Comparison of ENCODE assay signal across 7 mouse cellular contexts in genomic region chr4:141545071-141545742, GRCm38 (mm10). TPM values are rescaled to one million over a fixed set of nuclear protein-coding genes. Genes with fewer than 3 reads are reported as not detected.
A peak's percentile ranks its signal among the peaks of the same experiment; 100 is the strongest.
DNase-seq lines count a peak whose midpoint lies in the region; ATAC-seq and TF ChIP-seq lines count a peak whose summit lies in the region.

No protein-coding gene starts in this region.

- no peak for TF ChIP-seq CTCF in spleen, adult 2 months (IDR thresholded peaks at IDR 0.05; ENCODE audit: extremely low read depth, insufficient read depth, insufficient read length, insufficient replicate concordance)

- H3K36me3 ChIP-seq in intestine, embryonic 16.5 days (ENCODE audit: control insufficient read depth, insufficient read depth, low read length), result no peaks in the 10 kb centered on the region
- no peaks in the 10 kb centered on the region for H3K36me3 ChIP-seq in limb, embryonic 12.5 days
- no peaks in the 10 kb centered on the region for H3K36me3 ChIP-seq in midbrain, embryonic 11.5 days (ENCODE audit: control insufficient read depth, insufficient read depth, low read length)
- no peaks in the 10 kb centered on the region for H3K36me3 ChIP-seq in spleen, adult 2 months (ENCODE audit: control insufficient read depth, insufficient read depth, low read length)

- WGBS in intestine, embryonic 16.5 days, result under 1% methylated on average over 45 of the region's 45 CpGs
- under 1% methylated on average over 45 of the region's 45 CpGs for WGBS in limb, embryonic 12.5 days
- WGBS in midbrain, embryonic 11.5 days, result under 1% methylated on average over 45 of the region's 45 CpGs
- WGBS in spleen, adult 2 months, result under 1% methylated on average over 45 of the region's 45 CpGs

- ATAC-seq in intestine, embryonic 16.5 days, result peak; percentile 55
- peak; percentile 22 for ATAC-seq in limb, embryonic 12.5 days (ENCODE audit: insufficient number of reproducible peaks, insufficient read depth, low FRiP score, low TSS enrichment, low read depth)
- peak; percentile 63 for ATAC-seq in midbrain, embryonic 11.5 days (ENCODE audit: low FRiP score)

- intact Hi-C loops in gastrocnemius, postnatal 36 days (cut with DNase I), result no loop called here

- peak overlapping the region; percentile 100 for H3K27ac ChIP-seq in intestine, embryonic 16.5 days (ENCODE audit: low read length)
- H3K27ac ChIP-seq in limb, embryonic 12.5 days, result peak overlapping the region; percentile 100
- peak overlapping the region; percentile 97 for H3K27ac ChIP-seq in midbrain, embryonic 11.5 days (ENCODE audit: low read depth, low read length)
- H3K27ac ChIP-seq in spleen, adult 2 months (ENCODE audit: insufficient read depth, low read length), result peak overlapping the region; percentile 96

- peaks cover 8% of the 10 kb centered on the region for H3K4me1 ChIP-seq in intestine, embryonic 16.5 days (ENCODE audit: control insufficient read depth, insufficient read depth, low read length)
- H3K4me1 ChIP-seq in limb, embryonic 12.5 days (replicated peaks), result peaks cover 17% of the 10 kb centered on the region
- H3K4me1 ChIP-seq in midbrain, embryonic 11.5 days (ENCODE audit: control insufficient read depth, insufficient read depth, low read length), result peaks cover 20% of the 10 kb centered on the region
- no peaks in the 10 kb centered on the region for H3K4me1 ChIP-seq in spleen, adult 2 months (ENCODE audit: control insufficient read depth, insufficient read depth, insufficient read length)

- peak; percentile 80 for DNase-seq in adrenal gland, postnatal 25 days
- peak; percentile 61 for DNase-seq in embryo, embryonic 9.5 days (ENCODE audit: extremely low spot score)
- DNase-seq in gastrocnemius, postnatal 36 days, result peak; percentile 64 to 66
- peak; percentile 96 for DNase-seq in midbrain, embryonic 11.5 days (ENCODE audit: low spot score, missing footprints)
- DNase-seq in spleen, adult 2 months (ENCODE audit: low read depth in 1 of 2, low spot score in 2 of 2), result peak in 1 of 2 experiments; percentile 41

- H3K4me2 ChIP-seq in intestine, embryonic 16.5 days (ENCODE audit: low read depth, low read length), result peak overlapping the region; percentile 100
- H3K4me2 ChIP-seq in limb, embryonic 12.5 days, result peak overlapping the region; percentile 98
- peak overlapping the region; percentile 97 for H3K4me2 ChIP-seq in midbrain, embryonic 11.5 days

- no peak for TF ChIP-seq POLR2A in spleen, adult 2 months (IDR thresholded peaks at IDR 0.05; ENCODE audit: low read depth, low read length)

- peak overlapping the region; percentile 73 for H3K4me3 ChIP-seq in intestine, embryonic 16.5 days (ENCODE audit: low read length)
- peak overlapping the region; percentile 71 for H3K4me3 ChIP-seq in limb, embryonic 12.5 days (replicated peaks)
- peak overlapping the region; percentile 69 for H3K4me3 ChIP-seq in midbrain, embryonic 11.5 days (ENCODE audit: low read depth, low read length)
- H3K4me3 ChIP-seq in spleen, adult 2 months (ENCODE audit: extremely low read depth, insufficient read depth, insufficient read length), result peak overlapping the region; percentile 81

- H3K27me3 ChIP-seq in intestine, embryonic 16.5 days (replicated peaks; ENCODE audit: control insufficient read depth, insufficient read depth, low read length), result no peaks in the 10 kb centered on the region
- no peaks in the 10 kb centered on the region for H3K27me3 ChIP-seq in limb, embryonic 12.5 days
- no peaks in the 10 kb centered on the region for H3K27me3 ChIP-seq in midbrain, embryonic 11.5 days (ENCODE audit: control insufficient read depth, insufficient read depth, low read length)
- H3K27me3 ChIP-seq in spleen, adult 2 months (ENCODE audit: control insufficient read depth, insufficient read depth, low read length), result no peaks in the 10 kb centered on the region

- peak overlapping the region; percentile 93 for H3K9ac ChIP-seq in intestine, embryonic 16.5 days (ENCODE audit: low read depth, low read length)
- peak overlapping the region; percentile 85 for H3K9ac ChIP-seq in limb, embryonic 12.5 days (replicated peaks)
- H3K9ac ChIP-seq in midbrain, embryonic 11.5 days (ENCODE audit: low read length), result peak overlapping the region; percentile 93

- H3K9me3 ChIP-seq in intestine, embryonic 16.5 days (ENCODE audit: control insufficient read depth, low read length), result no peaks in the 10 kb centered on the region
- no peaks in the 10 kb centered on the region for H3K9me3 ChIP-seq in limb, embryonic 12.5 days
- no peaks in the 10 kb centered on the region for H3K9me3 ChIP-seq in midbrain, embryonic 11.5 days (ENCODE audit: control insufficient read depth, low read length)

RNA-seq across cellular contexts. Expression of gene Spen, which starts 6.8 kb away (rescaled TPM):
- total RNA-seq in adrenal gland, postnatal 25 days (2021), result 70.0 and 79.4 TPM in 2 replicates
- 10 to 100 TPM; 17.1 to 21.8 TPM for total RNA-seq in gastrocnemius, postnatal 36 days (2021)
- polyA plus RNA-seq in intestine, embryonic 16.5 days (2015; fragmentation: Nextera tagmentation; extraction: Ambion mirVana), result 6.2 and 6.3 TPM in 2 replicates
- 14.1 and 16.6 TPM in 2 replicates for polyA plus RNA-seq in limb, embryonic 12.5 days (2016; fragmentation: Nextera tagmentation; extraction: Ambion mirVana)
- polyA plus RNA-seq in midbrain, embryonic 11.5 days (2014; fragmentation: Nextera tagmentation; extraction: Ambion mirVana), result 15.7 and 17.1 TPM in 2 replicates
- polyA plus RNA-seq in spleen, adult 2 months (2012; rRNA removed), result 28.2 and 34.1 TPM in 2 replicates
